Mouse (Mus musculus): ENCODE data around the gene Gm3250.

DNA sequence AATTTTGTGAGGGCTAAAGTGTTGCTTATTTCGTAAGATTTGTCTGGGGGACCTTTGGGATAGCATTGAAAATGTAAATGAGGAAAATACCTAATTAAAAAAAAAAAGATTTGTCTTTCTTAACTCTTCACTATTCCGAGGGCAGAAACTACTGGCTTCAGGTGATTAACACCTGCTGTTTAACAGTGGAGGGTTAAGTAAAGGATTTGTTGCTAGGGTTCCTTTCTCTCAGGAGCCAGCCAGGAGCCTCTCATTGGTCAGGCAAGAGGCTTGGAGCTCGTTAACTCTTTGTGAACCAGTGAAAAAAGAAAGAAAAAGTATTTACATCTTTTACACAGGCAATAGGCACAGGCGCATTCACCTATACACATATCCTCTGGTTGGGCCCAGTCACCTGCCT is 36.9 kb upstream of the Gm3250 start:
- no peak for TF ChIP-seq CTCF (IDR thresholded peaks at IDR 0.05; ENCODE audit: insufficient read depth, low read depth, low read length)
- no peak for TF ChIP-seq POLR2A (IDR thresholded peaks at IDR 0.05; ENCODE audit: insufficient read depth, low read depth, low read length)

Measured in olfactory bulb, adult 2 months (tissue).